Mouse (Mus musculus): ENCODE data around the gene Gm21885.

- TF ChIP-seq CTCF (IDR thresholded peaks at IDR 0.05) (no peak), EP300 (IDR thresholded peaks at IDR 0.05) (no peak)
These were observed 35.8 kb downstream of the Gm21885 start for GRCm38 (mm10) chr11:94317515-94317914.
